ENCODE assay signal across 24 mouse cellular contexts in the genomic region with DNA sequence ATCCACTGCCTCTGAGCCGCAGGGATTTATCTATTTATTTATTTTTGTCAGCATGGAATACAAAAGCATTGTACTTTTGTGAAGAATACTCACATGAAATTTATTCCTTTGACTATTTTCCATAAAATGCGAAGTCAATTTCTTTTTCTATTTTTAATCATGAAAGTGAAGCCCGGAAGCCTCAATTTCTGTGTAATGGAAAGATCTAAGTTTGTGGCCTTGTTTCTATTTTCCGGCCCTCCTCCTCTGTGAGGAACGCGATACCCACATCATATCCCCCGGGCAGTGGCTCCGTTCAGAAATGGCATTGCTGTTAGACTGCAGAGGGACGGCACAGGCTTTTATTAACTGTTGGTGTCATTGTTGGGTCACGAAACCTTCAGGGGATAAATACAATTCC.
"Had no signal": no experiment of that assay in that cellular context is flagged by ENCODE, and none has a peak within 500 bp of the region (broad histone marks: within the 10 kb centered on the region; RNA-seq: fewer than 3 reads in every experiment).

No protein-coding gene starts in this region.

- H3K36me3 ChIP-seq: limb, embryonic 12.5 days; liver, embryonic 12.5 days; liver, embryonic 15.5 days; lung, embryonic 15.5 days; neural tube, embryonic 13.5 days; stomach, embryonic 15.5 days had no signal

- H3K4me2 ChIP-seq: limb, embryonic 12.5 days; liver, embryonic 12.5 days; liver, embryonic 15.5 days; lung, embryonic 15.5 days; midbrain, embryonic 11.5 days; neural tube, embryonic 13.5 days; stomach, embryonic 15.5 days had no signal

- H3K9ac ChIP-seq: limb, embryonic 12.5 days; liver, embryonic 12.5 days; liver, embryonic 15.5 days; lung, embryonic 15.5 days; neural tube, embryonic 13.5 days; stomach, embryonic 15.5 days had no signal

- H3K4me1 ChIP-seq: liver, embryonic 12.5 days; liver, embryonic 15.5 days; lung, embryonic 15.5 days; megakaryocyte, embryonic 14.5 days; stomach, embryonic 15.5 days had no signal

- H3K27ac ChIP-seq: kidney, postnatal 0 days; layer of hippocampus, adult 2 months; left cerebral cortex, adult 2 months; limb, embryonic 12.5 days; liver, embryonic 12.5 days; liver, embryonic 15.5 days; lung, embryonic 15.5 days; neural tube, embryonic 13.5 days; stomach, embryonic 15.5 days had no signal

- H3K27me3 ChIP-seq: limb, embryonic 12.5 days; liver, embryonic 12.5 days; liver, embryonic 15.5 days; lung, embryonic 15.5 days; megakaryocyte, embryonic 14.5 days; neural tube, embryonic 13.5 days; stomach, embryonic 15.5 days had no signal

- DNase-seq: kidney, adult 2 months; kidney, postnatal 25 days; layer of hippocampus, adult 9-11 months; liver; lung, adult 18-20 months; lung, postnatal 10 days; lung, postnatal 36 days; retina, postnatal 1 day; right cerebral cortex, postnatal 25 days; spleen, adult 18-20 months; thymus, postnatal 25 days had no signal

- H3K4me3 ChIP-seq: layer of hippocampus, adult 2 months; left cerebral cortex, adult 2 months; limb, embryonic 12.5 days; liver, embryonic 12.5 days; liver, embryonic 15.5 days; lung, embryonic 15.5 days; megakaryocyte, embryonic 14.5 days; myocyte; neural tube, embryonic 13.5 days; stomach, embryonic 15.5 days had no signal

- H3K9me3 ChIP-seq: limb, embryonic 12.5 days; liver, embryonic 12.5 days; liver, embryonic 15.5 days; lung, embryonic 15.5 days; megakaryocyte, embryonic 14.5 days; neural tube, embryonic 13.5 days; stomach, embryonic 15.5 days had no signal

- ATAC-seq: intestine, postnatal 0 days; liver, embryonic 12.5 days had no signal
